Mouse (Mus musculus) mouse embryonic stem cell (cell line): Measurements from ENCODE around the gene Rims3.

Experiments used
- in situ Hi-C, 2 experiments: fragments of 300-500 bp; cut with MboI; formaldehyde crosslinking; loops; 1 replicate in 1 of 2; 3 replicates in 1 of 2; pipeline ENCODE4 v1.14.3; 2019 to 2020; ENCODE audit warnings: low sequenced_read_pairs in 2 of 2, low pct_unique_long_range_greater_than_20kb in 1 of 2, mixed read lengths in 1 of 2; ENCODE audit not compliant: unreplicated experiment in 1 of 2

Rims3 gene

DNA sequence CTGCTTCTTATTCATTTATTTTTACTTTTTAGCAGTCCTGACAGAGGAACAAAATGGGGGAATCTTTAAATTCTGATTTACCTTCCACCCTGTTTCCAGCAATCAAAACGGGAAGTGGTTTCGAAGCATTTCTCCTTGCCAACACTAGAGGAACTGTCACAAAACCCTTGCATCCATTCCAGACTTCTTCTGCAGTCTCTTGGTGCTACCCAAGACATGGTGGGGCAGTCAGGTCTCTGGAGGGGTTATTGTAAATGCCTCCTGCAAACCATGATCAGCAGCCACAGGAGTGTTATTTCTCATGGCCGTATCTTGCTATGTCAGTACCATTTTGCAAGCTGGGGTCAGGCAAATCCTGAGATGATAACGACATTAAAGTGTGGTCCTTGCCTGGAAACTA lies 9.5 kb upstream of the Rims3 start:
- in situ Hi-C loops = no loop called here

DNA sequence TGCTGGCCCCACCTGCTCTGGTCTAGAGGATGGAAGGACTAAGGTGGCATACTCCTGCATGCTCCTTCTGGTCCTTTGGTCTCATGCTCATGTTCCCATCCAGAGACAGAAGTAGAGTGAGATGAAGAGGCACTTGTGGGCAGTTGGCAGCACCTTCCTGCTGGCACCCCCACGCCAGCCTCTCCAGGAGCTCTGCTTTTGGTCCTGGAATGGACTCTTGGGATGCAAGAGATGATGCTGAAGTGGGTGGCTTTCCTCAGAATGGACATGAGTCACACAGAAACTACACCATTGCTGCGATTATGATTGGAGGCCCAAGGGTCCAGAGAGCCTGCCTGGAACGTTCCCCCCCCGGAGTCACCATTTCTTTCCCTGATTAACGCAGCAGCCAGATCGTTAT lies 5.7 kb upstream of the Rims3 start:
- in situ Hi-C loops = no loop called here

DNA sequence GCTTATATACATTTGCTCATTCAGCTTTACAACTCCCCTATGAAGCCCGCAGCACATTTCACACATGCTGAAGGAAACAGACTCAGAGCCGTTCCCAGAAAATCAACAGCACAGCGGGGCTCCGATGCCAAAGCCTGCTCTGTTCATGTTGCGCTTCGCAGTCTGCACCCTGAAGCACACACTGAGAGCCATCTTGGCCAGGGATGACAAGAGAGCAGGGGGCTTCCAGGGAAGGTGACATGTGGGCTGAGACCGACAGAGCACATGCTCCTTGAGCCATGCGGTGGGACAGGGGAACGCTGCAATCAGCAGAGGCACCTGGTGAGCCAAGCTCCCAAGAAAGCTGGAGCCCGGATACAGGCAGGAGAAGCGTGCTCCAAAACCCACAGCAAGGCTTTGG lies 5.2 kb upstream of the Rims3 start:
- in situ Hi-C loops = no loop called here

DNA sequence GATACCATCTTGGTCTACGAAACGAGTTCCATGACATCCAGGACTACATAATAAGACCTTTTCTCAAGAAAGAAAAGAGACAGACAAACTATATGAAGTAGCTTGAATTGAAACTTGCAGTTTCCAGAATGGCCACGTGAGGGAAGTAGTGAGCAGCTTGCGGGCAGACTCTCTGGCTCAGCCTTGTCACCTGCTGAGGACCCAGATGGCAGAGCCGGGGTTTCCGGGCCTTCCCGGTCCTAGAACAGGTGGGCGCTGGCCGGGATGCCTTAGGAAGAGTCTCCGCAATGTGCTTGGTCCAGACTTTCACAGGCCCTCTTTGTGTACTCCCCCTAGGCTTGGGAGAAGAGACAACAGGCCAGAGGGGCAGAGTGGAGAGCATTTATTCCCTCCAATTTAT lies 3.7 kb upstream of the Rims3 start:
- in situ Hi-C loops = no loop called here

DNA sequence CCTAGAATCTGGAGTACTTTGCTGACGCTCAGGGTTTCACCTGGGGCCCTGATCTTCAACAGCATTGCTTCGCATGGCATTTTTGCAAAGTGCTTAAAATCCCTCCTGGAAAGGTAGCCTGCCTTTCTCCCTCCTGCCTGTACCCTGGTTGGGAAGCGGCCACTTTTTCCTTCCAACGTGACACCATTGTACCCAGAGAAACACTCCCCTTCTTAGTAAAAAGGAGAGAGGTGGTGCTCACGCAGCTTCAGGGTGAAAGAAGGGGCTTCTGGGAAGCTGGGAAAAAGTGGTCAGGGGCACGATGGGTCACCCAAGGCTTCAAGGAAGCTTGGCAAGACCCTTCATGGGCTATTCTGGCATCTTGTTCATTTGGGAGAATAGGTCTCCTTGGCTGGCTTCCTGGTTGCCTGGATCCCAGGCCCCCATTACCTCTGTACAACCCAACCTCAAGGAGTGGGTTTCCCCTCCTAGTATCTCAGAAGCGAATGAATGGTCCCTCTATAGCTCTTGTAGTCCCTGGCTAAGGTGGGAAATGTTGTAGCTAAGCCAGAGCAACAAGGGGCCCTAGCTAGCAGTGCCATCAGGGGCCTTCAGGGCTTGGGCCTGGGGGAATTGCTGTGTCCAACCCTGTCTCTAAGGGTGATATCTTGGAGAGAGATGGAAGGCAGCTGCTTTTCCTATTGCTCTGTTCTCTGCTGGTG lies 894 bp downstream of the Rims3 start:
- in situ Hi-C loops = no loop called here

DNA sequence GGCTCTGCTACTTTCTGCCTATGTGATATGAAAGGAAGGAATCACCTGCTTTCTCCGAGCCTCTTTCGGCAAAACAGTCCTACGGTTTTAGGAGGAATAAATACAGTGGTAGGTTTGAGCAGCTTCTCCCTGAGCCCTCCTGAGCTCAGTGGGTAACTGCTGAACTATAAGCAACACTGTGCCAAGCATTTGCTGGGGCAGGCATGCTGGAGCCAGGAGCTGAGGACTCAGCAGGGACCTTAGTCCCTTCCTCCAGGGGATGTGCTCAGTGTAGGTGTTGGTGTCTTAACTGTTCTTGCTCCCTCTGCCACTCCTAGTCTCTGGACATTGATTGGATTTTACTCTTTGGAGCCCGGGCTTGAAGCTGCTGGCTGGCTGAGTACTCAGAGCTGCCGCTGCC lies 1.8 kb downstream of the Rims3 start:
- in situ Hi-C loops = no loop called here

DNA sequence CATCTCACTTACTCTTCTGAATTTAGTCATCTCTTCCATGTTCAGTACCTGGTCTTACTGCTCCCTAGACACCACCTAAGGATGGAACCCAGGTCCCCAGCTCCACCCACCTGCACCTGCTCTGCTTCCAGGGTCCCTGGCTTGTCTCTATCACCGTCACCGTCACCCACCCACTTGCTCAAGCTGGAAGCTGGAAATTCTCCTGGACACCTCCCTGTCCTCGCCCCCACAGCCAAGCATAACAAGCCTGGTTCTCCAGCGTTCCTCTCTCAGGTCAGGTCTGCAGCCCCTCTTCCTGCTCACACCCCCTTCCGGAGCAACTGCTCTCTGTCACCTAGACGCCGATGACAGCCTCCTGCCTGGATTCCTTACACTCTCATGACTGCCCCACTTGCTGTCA lies 5.2 kb downstream of the Rims3 start:
- in situ Hi-C loops = no loop called here

DNA sequence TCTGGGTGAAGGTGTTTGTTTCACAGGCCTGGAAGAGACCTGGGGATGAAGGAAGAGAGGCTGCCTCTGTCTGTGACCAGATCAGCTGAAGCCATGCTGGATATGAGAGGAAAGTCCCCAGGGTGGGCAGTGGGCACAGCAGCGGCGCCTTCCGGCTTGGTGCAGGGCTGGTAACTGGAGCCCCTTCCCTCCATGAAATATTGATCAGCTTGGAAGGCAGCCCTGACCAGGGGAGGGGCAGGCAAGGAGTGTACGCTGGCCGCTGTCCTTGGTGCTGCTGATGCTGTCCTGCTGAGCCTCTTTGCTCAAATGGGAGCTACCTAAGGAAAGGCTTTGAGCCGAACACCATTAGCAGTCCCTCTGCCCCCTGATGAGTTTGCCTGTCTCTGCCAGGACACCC lies 11.6 kb downstream of the Rims3 start:
- in situ Hi-C loops = no loop called here

DNA sequence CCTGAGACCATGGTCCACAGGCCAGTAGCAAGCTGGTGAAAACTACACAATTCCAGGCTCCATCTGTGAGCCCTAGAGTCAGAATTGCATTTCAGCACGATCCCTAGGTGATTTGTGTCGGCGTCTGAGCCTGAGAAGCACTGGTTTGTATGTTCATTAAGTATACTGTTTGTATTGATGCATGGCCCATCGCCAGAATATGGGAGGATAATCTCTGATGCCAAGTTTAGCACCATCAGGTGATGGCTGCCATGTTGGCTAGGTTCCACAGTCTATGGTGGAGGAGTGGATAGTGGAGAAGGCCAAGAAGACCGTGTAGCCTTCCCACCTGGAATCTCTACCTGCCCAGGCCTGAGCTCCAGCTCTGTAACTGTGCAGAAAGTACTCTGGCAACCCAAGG lies 13.6 kb downstream of the Rims3 start:
- in situ Hi-C loops = no loop called here

DNA sequence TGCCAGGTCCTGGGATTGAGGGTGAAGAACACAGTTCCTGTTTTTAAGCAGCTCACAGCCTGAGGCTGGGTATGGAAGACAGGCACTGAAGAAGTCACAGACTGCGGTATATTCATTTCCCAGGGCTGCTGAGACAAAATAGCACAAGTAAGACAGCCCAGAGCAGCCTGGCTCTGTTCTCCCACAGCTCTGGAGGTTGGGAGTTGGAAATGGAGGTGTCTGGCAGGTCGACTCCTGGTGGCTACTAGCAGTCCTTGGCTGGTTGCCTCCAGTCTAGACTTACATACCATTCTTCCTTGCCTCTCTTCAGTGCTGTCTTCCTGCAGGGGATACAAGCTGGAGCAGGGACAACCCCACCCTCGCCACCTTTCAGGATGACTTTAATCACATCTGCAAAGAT lies 14.4 kb downstream of the Rims3 start:
- in situ Hi-C loops = no loop called here

DNA sequence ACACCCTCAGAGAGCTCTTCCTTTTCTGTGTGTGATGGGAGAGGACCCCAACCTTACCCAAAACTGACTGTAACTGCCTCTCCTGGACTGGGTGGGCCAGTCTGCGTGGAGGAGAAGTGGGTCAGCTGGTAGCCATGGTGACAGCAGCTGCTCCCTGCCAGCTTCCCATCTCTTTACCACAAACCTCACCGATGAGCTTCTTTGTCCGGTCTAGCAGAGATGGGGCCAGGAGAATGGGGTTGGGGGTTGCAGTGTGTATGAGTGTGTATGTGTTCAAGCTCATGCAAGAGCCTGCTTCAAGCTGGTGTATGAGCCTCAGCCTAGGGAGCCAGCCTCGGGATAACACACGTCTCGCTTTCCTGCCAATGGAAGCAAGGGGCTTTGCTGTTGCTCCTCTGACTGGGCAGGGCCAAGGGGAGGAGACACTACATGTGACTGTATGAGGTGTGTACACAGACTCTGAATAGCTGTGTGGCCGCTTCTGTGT lies 15.7 kb downstream of the Rims3 start:
- in situ Hi-C loops = no loop called here

DNA sequence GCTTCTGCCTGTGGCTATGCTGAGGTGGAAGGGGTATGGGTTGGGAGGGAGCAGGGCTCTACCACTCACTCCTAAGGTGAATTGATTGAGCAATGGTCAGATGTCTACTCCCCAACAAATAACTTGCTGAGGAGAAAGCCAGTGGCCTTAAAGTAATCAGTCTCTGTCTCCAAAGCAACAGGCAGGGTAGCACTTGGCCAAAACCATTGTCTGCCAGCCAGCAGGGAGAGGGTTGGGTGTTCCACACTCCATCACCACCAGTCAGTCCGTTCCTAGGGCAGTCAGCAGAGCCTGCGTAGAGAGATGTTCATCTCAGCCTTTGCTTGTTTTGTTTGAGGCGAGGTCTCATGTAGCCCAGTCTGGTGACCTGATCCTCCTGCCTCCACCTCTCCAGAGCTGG lies 21.3 kb downstream of the Rims3 start:
- in situ Hi-C loops = no loop called here

DNA sequence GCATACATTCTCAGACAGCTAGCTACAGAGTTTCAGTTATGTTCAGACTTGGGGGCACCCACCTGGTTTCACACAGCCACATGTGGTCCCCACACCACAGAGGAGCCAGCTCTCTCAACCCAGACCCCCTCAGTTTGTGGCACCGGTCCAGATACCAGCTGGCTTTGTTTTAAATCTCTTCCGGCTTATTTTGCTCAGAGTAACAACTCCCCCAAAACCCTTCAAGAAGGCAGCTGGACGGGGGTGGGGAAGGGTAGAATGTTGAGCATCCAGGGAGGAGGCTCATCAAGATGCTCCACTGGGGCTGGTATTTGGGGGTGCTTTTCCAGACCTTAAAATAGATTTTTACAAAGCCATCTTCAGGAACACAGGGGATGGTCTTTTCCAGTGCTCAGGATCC lies 24.1 kb downstream of the Rims3 start:
- in situ Hi-C loops = no loop called here

DNA sequence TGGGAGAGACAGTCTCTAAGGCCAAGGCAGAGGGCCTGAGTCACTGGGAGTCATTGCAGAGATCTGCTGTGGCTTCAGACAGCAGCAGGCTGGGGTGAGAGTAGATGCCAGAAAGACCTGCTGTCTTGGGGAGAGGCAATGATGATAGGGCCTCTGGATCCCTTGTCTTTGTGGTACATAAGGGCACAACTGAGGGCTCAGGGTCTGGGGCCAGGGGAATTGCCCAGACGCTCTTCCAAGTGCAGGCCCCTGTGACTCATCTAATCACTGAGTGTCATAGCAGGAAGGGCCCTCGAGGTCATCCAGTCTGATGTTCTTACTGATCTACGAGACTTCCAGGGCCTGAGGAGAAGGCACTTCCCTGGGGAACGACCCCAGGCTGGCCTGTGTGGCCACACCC lies 24.8 kb downstream of the Rims3 start:
- in situ Hi-C loops = no loop called here

DNA sequence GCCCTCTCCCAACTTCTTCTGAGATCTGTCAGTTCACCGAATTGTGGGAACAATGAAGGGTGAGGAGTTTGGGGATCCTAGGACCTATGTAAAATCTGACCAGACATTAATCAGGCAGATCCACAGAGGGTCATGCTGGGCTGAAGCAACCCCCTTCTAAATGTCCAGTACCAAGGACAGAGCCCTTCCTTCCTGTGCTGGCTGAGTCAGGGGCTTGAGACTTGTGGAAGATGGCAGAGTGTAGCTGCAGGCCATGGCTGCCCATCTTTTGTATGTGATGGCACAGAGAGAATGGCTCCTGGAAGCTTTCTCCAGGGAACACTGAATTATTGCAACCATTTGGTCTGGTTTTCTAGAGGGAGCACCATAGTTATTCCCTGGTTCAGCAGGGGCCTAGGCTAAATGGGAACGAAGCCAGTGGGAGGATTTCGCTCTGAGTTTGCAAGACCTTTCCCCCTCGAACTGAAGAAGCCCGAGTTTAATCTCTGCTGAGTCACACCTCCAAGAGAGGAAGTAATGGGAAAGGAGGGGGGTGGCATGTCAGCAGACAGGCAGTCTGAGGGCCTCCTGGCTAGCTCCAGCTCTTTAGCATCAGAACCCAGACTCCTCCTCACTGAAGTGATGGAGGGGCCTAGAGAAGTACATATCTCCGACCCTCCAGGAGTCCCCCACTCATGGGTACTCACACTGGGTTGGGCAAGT lies 26.3 kb downstream of the Rims3 start:
- in situ Hi-C loops = no loop called here

DNA sequence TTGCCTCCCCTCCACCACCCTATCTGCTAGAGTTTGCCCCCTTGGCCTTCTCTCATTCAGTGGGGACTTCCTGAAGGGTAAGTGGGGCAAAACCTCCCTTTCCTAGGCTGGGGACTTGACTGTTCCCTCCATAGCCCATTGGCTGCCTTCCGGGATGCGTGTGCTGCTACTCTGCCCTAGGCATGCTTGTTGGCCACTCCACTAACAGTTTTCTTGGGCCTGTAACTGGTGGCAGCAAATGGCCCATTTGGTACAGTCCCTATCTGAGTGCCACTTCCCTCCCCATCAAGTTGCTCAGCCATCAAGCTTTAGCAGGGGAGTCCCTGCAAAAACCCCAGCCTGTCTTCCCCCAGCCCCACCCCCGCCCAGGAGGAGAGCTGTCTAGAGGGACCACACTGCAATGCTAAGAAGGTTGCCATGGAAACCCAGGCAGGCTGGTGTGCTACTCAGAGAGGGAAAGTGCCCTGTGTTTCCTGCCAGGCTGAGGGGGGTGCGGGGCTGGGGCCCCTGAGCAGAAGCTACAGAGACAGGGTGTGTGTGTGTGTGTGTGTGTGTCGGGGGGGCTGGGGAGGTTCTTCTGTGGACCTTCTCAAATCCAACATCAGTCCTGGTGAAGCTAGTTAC lies 27.5 kb downstream of the Rims3 start:
- in situ Hi-C loops = no loop called here

DNA sequence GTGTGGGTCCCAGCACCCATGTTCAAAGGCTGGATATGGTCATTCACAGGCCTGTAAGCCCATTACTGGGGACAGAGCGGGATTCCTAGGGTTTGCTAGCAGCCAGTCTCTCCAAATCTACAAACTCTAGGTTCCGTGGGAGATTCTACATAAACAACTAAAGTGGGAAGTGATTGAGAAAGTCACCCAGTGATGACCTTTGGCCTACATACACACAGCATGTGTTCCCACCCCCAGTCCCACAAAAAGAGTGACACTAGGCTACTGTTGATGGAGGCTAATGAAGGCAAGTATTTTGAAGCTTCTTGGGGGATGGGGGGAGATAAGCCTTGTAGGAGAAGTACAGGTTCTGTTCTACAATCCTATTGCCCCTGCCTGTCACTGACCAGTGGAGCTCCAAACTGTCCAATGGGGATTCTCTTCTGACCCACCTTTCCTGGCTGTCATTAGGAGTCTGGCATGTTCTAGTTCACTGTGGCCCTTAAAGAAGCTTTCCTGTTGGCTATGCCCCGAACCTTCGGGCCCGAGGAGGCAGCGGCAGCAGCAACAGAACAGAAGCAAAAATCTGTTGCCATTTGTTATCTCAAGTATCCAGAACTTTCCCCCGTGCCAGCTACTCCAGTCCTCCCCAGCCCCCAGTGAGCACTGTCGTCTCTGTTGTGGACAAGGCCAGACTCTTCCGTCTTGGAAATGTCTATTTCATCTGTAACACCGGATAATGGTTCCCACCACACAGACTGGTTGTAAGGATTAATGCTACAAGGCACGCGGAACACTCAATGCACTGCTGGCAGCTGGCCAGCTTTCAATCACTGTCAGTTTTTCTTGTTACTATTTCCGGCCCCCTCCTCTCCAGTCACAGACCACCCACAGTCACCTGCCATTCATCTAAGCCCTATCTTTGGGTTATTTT lies 30.8 kb downstream of the Rims3 start:
- in situ Hi-C loops = no loop called here

DNA sequence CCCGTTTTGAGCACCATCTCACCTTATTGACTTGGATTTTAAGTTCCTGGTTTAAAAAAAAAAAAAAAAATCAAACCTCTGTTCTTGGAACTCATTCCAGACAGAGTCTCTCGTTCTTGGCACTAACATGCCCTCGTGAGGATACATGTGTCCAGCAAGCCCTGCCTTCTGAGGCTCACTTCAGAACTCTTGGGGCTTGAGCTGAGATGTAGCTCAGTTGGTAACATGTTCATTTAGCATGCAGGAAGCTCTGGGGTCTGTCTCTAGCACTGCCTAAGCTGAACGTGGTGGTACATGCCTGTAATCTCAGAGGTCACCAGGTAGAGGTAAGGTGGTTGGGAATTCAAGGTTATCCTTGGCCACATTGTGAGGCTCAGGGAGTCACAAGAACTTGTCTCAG lies 31.5 kb downstream of the Rims3 start:
- in situ Hi-C loops = no loop called here

DNA sequence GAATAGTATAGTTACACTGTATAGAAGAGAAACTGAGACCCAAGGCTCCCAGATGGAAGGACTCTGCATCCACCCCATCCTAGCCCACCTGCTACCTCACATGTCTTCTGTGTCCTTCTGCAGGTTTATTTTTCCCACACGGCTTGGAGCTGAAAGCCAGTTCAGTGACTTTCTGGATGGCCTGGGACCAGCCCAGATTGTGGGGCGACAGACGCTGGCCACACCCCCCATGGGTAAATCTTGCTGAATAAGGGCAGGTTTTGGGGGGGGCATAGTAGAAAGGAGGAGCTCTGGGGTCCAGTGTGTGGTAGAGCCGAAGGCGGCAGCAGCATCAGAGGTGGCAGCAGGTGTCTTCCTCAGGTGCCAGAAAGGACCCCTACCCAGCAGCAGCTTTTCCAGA lies 32.2 kb downstream of the Rims3 start:
- in situ Hi-C loops = no loop called here
